Mouse (Mus musculus) testis, postnatal 14 days (tissue): ENCODE data around the gene Setd4.
"Not testable (repeated sequence)": the region's sequence is repeated elsewhere in the genome, so short reads cannot be mapped to it uniquely, and the experiment has no call there.

Experiments used
- DNase-seq: peaks from one replicate; pipeline ENCODE4 v3.0.0; 2021; ENCODE audit warnings: low spot score

Gene Setd4

DNA sequence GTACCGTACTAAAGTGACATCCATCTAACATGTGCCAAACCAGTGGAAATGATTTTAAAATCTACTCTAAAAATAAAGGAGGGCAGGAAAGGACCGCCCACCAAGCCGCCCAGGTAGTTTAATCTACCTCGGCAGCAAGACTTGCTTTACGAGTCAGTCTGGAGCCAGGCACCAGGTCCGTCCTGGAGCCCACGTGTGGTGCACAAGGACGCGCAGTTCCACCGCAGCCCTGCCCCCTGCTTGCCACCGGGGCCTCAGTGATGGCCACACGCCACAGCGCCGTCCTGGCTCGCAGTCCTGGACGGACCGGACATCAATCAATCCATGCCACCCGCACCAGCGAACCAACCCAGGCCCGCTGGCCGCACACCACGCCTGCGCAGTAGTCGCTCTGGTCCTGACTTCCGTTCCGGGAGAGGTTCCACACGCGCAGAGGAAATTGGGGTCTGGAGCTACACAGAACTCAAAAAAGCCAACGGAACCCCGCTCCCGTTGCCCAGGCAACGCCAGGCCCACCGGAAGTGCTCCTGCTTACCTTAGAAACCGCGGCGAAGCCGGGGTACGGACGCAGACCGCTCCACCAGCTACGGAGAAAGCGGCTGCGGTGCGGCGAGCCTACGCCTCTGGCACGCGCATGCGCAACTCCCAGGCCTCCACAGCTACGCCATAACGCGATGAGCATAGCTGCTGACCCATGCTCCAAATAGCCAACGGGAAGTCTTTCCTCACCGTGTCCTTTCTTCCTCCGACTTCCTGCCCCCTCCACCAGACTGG lies at the start of gene Setd4:
Setd4 (minus strand) TSS at position 625 of the 774 bp plus-strand sequence.
- DNase-seq: peak; percentile 90

DNA sequence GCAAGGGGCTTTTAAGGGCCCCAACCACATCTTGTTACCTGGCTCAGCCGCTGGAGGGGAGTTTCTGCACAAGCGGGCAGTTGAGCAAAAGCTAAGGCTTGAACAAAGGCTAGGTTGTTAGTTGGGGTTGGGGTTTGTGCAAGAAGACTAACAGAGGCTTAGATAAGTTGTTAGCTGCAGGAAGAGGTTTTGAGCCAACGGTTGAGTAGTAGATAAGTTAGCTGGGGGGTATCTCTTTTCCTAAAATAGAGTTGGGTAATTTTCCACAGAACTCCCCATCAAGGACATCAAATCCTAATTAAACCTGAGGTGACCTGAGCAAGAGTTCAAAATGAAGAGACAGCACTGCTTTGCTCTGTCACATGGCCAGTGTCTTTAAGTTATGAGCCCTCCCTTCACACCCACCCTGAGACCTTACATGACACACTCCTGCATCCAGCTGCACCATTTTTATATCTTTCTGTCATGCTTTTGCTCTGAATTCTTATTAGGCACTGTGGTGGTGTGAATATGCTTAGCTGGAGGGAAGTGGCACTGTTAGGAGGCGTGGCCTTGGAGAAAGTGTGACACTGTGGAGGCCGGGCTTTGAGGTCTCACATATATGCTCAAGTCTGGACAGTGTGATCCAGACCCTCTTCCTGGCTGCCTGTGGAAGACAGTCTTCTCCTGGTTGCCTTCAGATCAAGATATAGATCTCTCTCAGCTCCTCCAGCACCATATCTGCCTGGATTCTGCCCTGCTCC lies 44.7 kb upstream of the Setd4 start:
- no peak for DNase-seq

DNA sequence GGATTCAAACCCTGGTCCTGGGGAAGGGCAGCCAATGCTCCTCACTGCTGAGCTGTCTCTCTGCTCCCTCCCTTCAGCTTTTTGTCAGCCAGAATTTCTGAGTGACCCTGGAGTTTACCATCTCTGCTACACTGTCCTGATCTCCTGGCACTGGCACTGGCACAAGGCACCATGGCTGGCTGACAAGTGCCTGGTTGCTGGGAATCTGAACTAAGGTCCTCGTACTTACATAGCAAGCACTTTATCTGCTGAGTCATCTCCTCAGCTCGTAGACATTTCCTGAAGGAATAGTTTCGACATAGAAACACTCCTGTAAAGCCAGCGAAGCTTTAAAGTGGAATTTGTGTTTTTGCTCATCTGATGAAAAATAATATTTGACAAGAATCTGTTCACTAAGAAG lies 40.1 kb upstream of the Setd4 start:
- DNase-seq: no peak

DNA sequence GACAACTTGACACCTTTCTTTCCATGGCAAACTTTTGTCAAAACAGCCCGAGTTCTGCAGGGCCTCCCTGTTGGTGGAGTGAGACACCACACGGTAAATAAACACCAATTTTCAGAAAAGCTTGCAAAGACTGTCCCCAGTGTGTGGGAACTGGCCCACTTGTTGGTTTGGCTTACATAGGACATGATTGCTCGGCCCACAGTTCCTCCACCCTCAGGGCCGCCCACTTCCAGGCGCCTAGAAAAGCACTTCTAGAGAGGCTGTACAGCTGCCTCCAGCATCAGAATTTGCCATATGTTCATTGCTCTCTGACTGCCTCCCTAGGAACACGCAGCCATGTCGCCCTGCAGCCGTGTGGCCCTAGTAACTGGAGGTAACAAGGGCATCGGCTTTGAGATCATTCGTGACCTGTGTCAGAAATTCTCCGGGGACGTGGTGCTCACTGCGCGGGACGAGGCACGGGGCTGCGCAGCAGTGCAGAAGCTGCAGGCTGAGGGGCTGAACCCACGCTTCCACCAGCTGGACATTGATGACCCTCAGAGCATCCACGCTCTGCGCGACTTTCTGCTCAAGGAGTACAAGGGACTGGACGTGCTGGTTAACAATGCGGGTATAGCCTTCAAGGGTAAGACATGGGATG lies 24.0 kb upstream of the Setd4 start, which contains the start of gene Gm5678:
Gm5678 (plus strand) TSS at position 337 of the 640 bp plus-strand sequence.
- no peak for DNase-seq

DNA sequence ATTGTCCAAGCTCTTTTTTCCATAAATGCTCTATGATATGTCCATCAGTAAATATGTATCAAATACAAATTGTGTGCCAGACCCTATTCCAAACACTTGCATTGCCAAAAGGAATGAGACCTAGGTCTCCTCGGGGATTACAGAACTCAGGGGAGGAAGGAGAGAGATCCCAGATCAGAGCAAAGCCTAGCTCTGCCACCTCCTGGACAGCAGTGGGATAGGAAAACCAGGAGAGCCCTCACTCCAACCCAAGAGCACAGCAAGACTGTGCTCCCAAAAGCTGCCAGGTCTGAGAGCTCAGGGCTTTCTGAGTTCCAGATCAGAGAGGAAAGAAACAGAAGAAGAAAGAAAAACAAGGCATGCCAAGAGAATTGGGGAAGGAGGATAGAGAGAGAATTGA lies 22.9 kb upstream of the Setd4 start:
- no peak for DNase-seq

DNA sequence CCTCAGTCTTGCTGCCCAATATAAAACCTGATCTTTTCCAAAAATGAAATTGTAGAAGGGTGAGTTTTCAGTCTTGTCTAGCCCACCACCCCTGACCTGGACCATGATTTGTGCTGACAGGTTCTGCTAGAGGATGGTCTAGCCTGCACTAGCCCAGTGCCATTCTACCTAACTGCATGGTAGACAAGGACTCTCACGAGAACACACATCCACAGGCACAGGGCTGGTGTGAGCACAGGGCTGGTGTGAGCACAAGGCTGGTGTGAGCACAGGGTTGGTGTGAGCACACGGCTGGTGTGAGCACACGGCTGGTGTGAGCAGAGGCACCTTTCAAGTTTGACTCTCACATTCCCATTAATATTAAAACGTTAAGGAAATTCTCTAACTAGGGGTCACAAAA lies 20.8 kb upstream of the Setd4 start:
- no peak for DNase-seq

DNA sequence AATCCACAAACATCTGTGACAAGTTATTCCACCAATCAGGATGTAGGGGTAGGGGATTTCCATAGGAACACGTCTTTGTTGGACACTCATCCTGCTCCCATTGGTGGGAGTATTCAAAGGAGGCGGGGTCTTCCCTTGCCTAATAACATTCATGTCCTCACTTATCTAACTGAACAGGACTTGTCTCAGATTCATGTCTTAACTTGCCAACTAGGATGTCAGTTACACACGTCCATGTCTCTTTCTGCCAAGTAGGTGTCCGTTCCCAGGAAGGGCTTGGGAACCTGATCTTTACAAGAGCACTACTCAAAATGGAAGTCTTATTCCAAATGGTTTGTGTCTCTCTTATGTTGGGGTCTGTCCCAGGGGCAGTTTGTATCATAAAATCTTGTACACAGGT lies 19.9 kb upstream of the Setd4 start:
- DNase-seq: not testable (repeated sequence)

DNA sequence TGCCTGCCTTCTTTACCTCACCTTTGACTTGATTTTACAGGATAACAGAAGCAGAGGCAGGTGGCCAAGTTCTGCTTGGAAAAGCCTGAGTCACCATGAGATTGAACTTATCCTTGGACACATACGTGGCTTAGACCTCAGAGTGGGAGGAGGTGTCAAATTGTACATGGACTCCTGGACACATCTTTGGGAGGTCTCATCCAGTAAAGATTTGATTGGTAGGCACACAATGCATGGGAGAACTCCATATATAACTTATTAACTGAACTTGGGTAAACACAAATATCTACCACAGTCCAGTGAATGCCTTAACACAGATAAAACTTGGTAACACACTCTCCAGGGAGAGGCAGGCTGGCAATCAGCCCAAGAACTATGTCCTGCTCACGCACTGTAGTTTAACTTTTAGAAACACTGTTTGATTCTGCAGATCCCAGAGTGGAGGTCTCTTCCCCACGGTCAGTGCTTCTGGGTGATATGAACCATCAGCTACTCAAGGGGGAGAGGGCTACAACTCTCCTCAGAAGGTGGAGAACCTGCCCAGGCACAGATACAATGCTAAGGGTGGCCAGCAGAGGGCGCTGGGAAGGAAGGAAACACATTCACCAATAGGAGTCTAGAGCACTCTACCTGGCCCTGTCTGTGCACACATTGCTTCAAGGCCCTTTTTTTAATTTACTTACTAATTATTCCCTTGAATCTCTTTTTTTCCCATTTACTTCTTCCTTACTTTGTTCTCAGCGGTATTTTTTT lies 11.4 kb upstream of the Setd4 start:
- no peak for DNase-seq

DNA sequence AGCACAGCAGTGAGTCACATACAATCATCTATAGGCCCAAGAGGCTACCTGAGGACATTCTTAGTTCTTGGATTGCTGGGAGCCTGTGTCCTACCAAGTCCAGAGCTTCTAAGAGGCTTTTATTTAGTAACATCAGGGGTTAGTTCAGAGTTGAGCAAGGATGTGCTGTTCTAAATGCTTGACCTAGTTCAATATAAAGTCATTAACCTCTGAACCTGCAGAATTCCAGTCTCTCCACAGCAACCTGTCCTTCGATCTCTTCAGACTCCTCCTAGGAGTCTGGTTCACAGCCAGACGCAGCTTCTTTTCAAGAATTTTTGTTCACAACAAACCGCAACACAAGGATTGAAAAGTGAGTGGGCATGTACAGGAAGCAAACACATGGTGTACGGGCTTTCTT lies 7.1 kb upstream of the Setd4 start:
- DNase-seq: no peak

DNA sequence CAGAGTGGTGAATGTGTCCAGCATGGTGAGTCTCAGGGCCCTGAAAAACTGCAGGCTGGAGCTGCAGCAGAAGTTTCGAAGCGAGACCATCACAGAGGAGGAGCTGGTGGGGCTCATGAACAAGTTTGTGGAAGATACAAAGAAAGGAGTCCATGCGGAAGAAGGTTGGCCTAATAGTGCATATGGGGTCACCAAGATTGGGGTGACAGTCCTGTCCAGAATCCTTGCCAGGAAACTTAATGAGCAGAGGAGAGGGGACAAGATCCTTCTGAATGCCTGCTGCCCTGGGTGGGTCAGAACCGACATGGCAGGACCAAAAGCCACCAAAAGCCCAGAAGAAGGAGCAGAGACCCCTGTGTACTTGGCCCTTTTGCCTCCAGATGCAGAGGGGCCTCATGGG lies 5.9 kb upstream of the Setd4 start:
- no peak for DNase-seq

DNA sequence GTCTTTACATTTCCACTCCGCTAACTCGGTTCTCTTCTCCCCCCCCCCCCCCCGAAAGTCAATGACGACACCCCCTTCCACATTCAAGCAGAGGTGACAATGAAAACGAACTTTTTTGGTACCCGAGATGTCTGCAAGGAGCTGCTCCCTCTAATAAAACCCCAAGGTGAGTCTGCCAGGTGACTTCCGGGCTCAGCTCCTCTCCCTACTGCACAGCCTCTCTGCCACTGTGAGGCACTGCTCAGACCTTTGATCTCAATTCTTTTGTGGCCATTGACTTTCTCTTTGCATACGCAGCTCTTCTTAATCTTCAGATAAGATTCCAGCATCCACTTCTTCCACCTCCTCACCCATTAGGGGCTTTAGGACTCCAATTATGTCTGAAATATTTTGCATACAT lies 4.9 kb upstream of the Setd4 start:
- no peak for DNase-seq

DNA sequence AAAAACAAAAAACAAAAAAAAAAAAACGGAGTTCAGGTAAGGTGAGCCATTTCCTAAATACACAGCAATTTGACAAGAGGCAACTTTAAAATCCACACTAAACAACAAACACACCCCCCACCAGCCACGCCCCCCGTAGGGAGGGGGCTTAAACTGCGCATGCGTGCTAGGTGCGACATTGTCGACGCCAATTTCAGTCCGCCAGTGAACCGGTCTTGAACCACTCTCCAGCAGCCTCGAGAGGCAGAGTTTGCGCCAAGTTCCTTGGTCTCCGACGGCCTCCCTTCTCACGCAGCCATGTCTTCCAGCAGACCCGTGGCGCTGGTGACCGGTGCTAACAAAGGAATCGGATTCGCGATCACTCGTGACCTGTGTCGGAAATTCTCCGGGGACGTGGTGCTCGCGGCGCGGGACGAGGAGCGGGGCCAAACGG lies 3.8 kb upstream of the Setd4 start:
- peak; percentile 78 for DNase-seq

DNA sequence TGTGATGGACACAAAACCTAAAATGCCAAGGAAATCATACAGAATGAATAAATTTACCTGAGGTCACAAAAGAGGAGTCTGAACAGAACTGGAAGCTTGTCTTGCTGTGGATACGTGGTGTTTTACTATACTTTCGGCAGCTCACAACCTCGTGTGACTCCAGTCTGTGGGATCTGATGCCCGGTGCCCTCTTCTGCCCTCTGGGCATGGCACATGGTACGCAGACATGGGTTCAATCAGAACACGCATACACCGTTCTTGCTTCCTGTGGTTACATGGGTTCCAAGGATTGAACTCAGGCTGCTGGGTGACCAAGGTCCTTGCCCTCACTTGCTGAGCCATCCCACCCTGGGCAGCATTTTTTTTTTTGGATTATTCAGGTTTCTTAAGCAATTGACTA lies 2.3 kb upstream of the Setd4 start:
- DNase-seq: no peak

DNA sequence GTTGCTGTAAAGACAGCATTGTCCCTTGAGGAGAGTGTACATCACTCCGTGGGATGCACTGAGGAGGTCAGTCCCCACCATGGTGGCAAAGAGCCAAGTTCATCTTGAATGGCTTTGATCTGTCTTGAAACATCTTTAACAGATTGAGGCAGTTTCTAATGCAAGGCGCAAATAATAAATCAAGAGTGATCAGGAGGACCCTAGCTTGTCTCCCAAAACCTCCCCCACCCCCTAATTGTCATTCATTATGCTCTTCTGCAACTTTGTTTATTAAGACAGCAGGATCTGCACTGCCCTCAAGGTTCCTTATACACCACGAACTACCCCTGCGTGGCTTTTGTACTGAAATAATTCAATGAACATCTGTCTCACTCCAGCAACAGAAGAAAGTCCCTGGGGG lies 1.7 kb upstream of the Setd4 start, which contains the start of gene Cbr1:
Cbr1 (plus strand) TSS at position 301 of the 400 bp plus-strand sequence.
- DNase-seq: no peak

DNA sequence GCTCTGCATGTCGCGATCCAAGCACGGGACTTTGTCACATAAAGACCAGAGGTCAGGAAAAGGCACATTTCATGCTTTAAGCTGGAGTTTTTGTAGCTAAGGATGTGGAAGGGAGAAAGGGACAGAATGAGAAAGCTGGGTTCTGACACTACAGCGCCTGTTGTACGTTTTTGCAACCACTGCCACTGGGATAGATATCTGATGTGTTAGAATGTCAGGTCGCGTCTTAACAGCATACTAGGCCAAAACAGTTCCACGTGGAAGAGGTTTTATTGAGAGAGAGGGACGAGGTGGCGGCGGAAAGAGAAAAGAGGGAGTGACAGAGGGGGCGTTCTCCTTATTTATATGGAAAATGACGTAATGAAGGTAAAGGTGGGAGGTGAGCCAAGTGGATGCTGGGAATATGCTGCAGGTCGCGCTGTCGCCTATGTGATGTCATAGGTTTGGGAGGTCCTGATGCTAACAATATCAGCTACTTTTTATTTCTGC lies 662 bp upstream of the Setd4 start:
- no peak for DNase-seq

DNA sequence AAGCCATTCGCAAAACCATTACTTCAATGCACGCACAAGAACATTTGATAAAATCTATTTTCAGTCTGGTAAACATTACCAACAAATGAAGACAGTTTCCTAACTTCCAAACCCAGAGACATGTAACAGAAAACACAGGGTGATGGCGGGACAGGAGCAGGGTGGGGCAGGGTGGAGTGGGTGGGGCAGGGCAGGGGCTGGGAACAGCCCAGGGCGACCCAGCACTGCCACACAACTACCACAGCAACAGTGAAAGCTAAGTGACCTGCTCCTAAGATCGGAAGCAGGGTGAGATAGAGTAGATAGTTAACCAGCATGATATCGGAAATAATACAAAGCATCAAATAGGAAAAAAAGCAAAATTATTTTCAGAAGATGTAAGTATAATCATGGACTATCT lies 4.4 kb downstream of the Setd4 start:
- DNase-seq: no peak

DNA sequence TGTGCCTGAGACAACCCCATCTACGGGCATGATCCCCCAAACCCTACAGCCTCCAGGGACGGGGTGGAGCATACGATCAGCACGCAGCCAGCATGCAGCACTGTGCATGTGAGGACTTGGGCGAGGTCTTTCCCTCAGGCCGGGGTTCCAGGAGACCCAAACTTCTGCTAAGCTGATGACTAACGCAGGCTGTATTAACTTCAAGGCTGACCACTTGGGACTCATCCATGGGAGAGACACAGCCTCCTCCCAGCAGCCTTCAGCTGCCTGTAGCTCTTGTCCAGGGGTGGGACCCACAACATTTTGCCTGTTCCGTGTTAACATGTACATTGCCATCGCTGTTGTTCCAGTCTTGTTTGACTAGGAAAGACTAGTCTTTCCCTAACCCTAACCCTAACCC lies 6.3 kb downstream of the Setd4 start:
- no peak for DNase-seq

DNA sequence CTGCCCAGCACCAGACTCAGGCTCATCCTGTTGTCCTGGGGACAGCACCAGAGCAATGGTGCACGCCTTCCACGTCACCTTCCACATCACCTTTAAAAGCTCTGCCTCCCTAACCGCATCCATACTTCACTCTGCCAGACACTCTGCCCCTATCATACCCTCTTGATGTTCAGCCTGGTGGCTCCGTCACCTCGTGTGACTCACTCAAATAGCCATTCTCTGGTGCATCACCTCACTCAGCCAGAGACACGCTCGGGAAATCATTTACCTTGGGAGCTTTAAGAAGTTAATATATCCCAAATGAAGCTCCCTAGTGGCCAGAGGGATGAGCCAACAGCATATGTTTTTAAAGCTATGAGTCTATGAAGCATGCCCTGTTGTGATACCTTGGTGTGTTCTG lies 7.1 kb downstream of the Setd4 start:
- no peak for DNase-seq

DNA sequence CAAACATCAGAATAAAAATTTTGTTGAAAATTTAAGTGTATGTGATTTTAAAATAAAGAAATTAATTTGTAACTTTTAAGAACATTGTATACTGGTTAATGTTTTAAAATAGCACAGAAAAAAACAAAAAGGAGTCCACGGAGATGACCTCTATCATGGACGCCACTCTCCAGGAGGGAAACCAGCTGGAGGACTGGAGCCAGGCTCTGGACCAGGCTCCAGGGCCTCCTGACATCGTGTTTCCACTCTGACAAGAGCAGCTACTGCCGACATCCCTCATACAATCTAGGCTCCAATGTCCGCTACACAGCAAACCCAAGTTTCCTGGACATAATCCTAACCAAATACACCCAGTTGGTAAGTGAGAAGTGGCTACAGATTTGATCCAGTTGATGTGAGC lies 8.1 kb downstream of the Setd4 start:
- no peak for DNase-seq

DNA sequence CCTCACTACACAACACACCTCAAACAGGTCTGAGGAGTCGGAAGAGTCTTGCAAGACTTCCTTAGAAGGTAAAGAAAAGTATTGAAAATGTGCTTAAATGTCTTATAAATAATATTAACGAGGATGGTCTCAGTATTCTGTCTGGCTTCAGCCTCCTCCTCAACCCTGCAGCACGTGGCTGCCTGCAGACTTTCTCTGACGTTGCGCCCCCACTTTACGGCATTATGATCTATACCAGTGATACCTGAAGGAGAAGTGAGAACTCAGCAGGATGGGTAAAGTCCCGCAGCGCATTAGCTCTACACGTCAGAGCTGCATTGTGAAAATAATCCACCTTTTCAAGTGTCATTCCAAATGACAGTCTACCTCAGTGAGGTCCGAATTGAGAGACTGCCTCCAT lies 9.4 kb downstream of the Setd4 start:
- no peak for DNase-seq

DNA sequence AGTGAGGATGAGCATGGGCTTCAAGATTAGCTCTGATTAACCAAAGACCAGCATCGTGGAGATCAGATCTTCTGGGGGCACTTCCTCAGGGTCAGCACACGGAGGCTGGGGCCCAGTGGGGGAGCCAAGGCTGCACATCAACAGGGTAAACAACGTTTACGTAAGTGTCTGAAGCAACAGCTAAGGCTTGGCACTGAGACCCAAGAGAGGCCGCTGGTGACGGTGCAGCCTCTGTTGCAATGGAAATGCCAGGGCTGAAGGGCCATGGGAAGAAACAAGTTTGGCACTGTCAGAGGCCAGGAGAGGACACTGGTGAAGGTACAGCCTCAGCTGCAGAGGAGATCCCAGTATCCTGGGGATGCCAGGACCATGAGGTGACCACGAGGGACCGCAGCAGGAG lies 10.5 kb downstream of the Setd4 start:
- DNase-seq: no peak

DNA sequence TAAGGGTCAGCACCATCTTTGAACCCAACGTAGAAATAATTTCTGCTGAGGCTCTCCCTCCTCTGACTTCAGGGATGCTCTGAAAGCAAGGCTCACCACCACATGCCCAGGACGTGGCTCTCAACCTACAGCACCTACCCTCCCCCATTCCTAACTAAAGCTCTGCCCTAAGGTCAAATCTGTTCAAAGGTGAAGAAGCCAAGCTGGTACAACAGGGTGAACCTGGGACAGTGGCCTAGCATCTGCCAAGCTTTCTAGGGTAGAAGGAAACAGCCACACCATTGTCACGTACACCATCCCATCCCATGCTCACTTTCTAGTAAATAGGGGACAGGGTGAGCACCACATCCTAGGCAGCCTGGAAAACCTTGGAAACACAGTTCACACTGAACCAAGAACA lies 11.2 kb downstream of the Setd4 start:
- DNase-seq: no peak
